Mouse (Mus musculus): ENCODE measurements around the gene Spag16.

GRCm38 (mm10) chr1:70700270-70700669 is 873.5 kb downstream of the Spag16 start:
- TF ChIP-seq CTCF (IDR thresholded peaks at IDR 0.05; ENCODE audit: control insufficient read depth, insufficient read depth, low read length) (no peak), POLR2A (IDR thresholded peaks at IDR 0.05; ENCODE audit: borderline replicate concordance, control insufficient read depth, low read depth, low read length) (no peak)
